Mouse (Mus musculus) urinary bladder, postnatal 14 days (tissue): ENCODE data around the gene Bglap2.

Experiments used
- DNase-seq: peaks from one replicate; pipeline ENCODE4 v3.0.0; 2021; ENCODE audit warnings: low spot score

The Bglap2 gene

GRCm38 (mm10) chr3:88339006-88339405, 39.5 kb downstream of the Bglap2 start:
- no peak for DNase-seq

- no peak for DNase-seq
Observed at GRCm38 (mm10) chr3:88338316-88338715, 40.2 kb downstream of the Bglap2 start.

- no peak for DNase-seq
Observed at GRCm38 (mm10) chr3:88337367-88338020, 41.0 kb downstream of the Bglap2 start.

- DNase-seq = peak; percentile 97
Observed at GRCm38 (mm10) chr3:88336058-88337013, 42.2 kb downstream of the Bglap2 start, which contains the start of the genes Tmem79 and Smg5. Gene Tmem79, minus strand, starts transcription at chr3:88336148. Gene Smg5, plus strand, starts transcription at chr3:88336260.

- DNase-seq = no peak
Observed at GRCm38 (mm10) chr3:88335436-88336053, 43.0 kb downstream of the Bglap2 start.

GRCm38 (mm10) chr3:88334902-88335435, 43.5 kb downstream of the Bglap2 start:
- DNase-seq = no peak

GRCm38 (mm10) chr3:88334029-88334658, 44.4 kb downstream of the Bglap2 start:
- peak; percentile 83 for DNase-seq

- peak; percentile 46 for DNase-seq
Observed at GRCm38 (mm10) chr3:88331282-88331681, 47.2 kb downstream of the Bglap2 start.

- no peak for DNase-seq
Observed at GRCm38 (mm10) chr3:88328956-88329355, 49.5 kb downstream of the Bglap2 start.
